Mouse (Mus musculus): ENCODE results near the gene Slc38a6.

The Slc38a6 gene

DNA sequence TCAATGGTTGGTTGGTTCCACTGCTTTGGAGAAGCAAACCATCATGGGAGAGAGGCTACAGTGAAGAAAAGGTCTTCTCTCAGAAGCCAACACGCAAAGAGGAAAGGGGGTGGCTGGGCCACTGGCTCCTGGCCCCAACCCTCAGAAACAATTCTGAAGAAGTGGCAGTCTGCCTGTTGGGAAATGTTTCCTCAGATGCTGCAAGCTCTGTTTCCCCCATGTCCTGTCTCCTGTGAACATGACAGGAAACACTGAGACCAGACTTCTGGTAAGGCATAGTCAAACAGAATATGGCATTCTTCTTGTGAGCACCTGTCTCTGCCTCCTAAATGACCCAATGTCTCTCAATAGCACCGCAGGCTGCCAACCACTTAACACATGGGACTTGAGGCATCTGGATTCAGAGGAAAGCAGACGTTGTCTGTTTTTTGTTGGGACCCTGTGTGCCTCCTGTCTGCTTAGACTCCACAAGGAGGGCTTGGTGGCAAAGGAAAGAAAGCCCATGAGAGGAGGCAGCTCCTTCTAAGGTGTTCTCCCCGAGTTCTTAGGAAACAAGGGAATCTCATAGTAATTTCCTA is 83.9 kb downstream of the Slc38a6 start:
- CTCF ChIA-PET, result interaction anchor here in 2 of 4 experiments (0.5 to 0.6 kb wide), 2 partner anchors 214 to 684 kb away, joined by 4 to 5 read pairs; no protein-coding TSS in a partner anchor
- POLR2A ChIA-PET, result no interaction called here

DNA sequence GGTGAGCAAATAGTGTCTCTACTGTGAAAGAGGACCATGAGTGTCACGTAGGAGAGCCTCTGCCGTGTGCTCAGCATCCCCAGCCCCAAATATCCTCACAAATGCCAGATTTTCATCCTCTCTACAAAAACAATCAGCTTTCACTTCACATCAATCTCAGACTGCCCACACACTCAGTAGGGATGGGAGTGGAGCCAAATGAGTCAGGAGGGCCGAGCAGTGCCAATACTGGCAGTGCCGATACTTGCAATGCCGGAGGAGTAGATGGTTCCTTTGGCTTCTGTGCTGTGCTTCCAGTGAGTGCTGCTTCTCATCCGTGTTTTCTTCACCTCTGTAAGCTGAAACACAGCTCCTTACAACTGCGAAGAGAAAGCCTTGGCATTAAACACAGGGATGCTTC is 84.6 kb downstream of the Slc38a6 start:
- ChIA-PET CTCF (no interaction called here), POLR2A (no interaction called here)

DNA sequence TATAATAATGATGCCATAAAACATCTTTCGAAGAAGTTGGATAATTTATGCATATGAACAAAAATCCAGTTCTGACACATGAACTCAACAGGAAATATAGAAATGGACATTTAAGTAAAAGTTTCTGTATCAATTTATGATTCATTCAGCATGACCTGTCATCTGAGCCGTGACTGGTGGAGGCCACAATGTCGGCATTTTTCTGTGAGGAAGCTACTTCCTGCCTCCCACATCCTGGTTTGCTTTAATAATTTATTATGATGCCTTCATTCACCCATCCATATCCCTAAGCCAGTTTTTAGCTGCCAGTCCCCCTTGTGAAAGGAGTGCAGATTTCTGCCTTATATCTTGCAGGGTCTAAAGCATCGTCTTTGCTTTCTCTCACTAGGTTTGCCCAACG is 91.4 kb downstream of the Slc38a6 start:
- ChIA-PET POLR2A (no interaction called here), CTCF (no interaction called here)

DNA sequence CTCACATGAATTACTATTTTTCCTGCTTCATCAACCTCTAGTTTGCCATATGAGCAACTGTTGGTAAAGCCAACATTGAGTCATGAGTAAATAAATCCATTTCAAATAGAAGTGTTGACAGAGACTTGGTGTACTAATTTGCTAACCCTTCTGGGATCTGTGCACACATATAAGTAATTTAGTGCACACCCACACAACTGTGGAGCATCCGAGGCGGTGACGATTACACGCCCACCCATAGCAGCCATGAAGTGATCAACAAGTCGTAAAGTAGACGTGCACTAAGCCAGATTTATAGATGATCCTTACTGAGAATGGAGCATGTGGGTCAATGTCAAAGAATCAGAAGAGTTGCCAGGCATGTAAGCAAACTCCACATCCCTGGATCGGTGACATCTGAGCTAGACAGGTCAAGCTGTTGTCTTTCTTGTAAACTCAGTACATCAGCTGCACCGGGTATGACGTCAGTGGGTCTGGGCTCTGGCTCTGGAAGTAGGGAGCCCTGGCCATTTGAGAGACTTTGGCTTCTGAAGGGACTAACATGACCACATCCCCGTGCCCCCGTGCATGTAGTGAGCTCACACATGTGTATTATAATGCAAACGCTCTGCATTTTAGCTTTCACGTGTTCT is 92.3 kb downstream of the Slc38a6 start:
- CTCF ChIA-PET, result interaction anchor here in 2 of 4 experiments (0.6 to 0.8 kb wide), 2 partner anchors 175 to 442 kb away, joined by 3 to 8 read pairs; no protein-coding TSS in a partner anchor
- POLR2A ChIA-PET, result no interaction called here

DNA sequence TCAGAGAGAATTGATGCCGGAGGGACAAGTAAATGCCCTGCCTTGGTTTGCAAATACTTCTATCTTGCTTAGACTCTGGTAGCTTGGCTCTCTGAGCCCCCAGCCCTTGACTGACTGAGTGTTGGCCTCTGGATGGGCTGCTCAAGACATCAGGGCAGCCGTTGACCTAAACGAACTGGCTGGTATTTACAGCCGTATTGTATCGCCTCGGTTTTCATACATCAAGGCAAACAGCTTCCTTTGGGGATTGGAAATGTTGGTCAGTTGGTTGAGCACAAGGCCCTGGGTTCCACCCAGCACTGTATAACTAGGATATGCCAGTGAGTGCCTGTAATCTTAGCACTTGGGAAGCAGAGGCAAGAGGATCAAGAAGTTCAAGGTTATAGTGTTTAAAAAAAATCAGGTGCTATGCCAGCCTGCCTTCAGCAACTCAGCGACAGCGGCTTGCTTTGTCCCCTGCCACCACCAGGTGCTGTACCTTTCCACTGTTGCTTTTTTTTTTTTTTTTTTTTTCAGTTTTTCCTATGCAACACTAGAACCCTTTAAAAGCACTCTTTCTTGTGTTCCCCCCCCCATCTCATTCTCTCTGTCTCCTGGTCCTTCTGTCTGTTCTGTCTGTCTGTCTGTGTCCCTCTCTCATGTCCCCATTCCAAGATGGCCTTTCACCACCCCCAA is 94.2 kb downstream of the Slc38a6 start:
- CTCF ChIA-PET, result interaction anchor here in 2 of 4 experiments (0.5 to 1.2 kb wide), 4 partner anchors 14 to 408 kb away, joined by 3 to 5 read pairs (median 4); no protein-coding TSS in a partner anchor
- POLR2A ChIA-PET, result interaction anchor here in 2 of 4 experiments (0.6 to 1.1 kb wide), 2 partner anchors 12 to 157 kb away, joined by 3 to 4 read pairs; no protein-coding TSS in a partner anchor

DNA sequence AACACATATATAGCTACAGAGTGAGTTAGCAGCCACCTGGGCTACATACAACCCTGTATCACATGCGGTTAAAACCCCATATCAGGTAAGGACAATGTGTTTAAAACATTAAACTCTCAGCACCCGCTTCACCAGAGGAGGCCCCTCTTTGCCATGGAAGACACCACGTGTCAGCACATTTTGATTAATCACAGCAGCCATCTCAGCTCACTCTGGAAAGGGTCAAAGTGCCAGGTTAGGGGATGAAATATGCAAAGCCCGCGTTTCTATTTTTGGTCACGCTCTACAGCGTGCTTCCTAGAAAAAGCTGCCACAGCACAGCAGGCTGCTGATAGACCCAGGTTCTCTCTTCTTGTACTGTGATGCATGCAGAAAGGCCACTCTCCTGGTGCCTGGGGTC is 94.9 kb downstream of the Slc38a6 start:
- ChIA-PET POLR2A (interaction anchor here in 1 of 4 experiments (1.1 kb wide), 1 partner anchor 11 kb away, joined by 3 read pairs; no protein-coding TSS in a partner anchor), CTCF (interaction anchor here in 3 of 4 experiments (0.5 to 1.2 kb wide), 5 partner anchors 17 to 476 kb away, joined by 3 to 7 read pairs (median 3); no protein-coding TSS in a partner anchor)

DNA sequence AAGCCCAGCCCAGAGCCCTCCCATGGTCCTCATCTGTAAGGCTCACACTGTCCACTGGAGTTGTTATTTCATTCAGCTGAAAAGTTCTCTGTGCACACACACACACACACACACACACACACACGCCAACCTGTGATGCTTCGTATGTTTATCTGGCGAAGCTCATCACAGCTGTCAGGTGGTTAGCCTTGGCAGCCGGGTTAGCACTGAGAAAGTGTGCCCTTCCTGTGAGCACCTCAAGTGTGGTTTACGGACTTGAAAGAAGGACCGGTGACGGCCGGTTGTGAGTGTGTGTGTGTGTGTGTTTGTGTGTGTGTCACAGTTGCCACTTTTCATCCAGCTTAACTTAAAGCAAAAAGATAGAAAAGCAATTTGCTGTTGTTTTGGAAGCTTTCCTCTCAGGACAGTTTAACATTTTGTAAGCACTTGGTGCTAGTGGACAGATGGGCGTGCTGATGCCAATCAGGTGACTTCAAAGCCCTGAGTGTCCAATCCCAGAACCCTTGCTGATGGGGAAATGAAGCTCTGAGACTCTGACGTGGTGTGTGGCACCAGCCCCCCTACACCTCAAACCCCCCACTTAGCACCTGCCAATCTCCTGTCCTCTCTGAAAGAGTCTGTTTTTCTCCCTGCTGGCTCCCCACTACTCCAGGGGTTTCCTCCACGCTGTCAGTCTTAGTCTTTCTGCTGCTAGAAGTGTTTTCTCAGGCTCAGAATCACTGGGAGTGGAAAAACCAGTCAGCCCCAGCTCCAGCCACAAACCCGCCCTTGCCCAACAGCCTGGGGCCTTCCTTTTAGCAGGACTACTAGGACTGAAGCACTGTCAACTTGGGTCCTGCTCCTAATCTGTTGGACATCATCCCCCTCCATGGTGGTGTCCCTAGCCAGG is 96.0 kb downstream of the Slc38a6 start:
- ChIA-PET CTCF (interaction anchor here in 1 of 4 experiments (0.5 kb wide), 1 partner anchor 178 kb away, joined by 3 read pairs; no protein-coding TSS in a partner anchor), POLR2A (interaction anchor here in 1 of 4 experiments (1.1 kb wide), 1 partner anchor 72 kb away, joined by 3 read pairs; no protein-coding TSS in a partner anchor)

DNA sequence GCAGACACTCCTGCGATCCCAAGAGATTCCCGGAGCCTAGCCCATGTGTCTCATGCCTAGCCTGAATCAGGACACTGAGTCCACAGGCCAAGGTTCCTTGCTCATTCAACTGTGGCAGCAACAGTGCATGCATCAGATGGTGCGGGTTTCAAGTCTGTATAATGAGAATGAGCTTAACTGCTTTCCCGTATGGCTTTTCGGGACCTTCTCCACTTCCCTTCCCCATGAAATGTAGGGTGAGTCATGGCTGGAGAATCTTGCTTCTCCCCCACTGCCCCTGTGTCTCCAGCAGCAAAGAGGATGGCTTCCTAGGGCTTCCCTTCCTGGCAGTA is 96.6 kb downstream of the Slc38a6 start:
- ChIA-PET POLR2A (interaction anchor here in 1 of 4 experiments (1.1 kb wide), 1 partner anchor 72 kb away, joined by 3 read pairs; no protein-coding TSS in a partner anchor), CTCF (interaction anchor here in 1 of 4 experiments (0.5 kb wide), 1 partner anchor 178 kb away, joined by 3 read pairs; no protein-coding TSS in a partner anchor)

DNA sequence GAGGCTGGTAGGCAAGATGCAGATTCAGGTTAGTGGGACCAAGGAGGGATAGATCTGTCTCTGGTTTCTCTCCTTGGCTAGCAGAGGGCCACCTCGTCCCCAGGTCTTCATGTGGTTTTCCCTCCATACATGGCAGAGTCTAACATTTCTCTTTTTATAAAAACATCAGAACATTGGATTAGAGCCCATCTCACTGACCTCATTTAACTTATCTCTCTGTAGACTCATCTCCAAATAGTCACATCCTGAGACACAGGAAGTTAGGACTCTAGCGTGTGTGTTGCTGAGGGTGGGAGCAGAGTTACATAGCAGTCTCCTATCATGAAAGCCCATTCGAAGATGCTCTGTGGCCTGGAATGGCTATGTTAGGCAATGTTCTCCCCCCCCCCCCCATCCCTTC is 97.3 kb downstream of the Slc38a6 start:
- CTCF ChIA-PET, result interaction anchor here in 2 of 4 experiments (0.7 kb wide), 2 partner anchors 9 to 61 kb away, joined by 3 to 5 read pairs; no protein-coding TSS in a partner anchor
- POLR2A ChIA-PET, result interaction anchor here in 1 of 4 experiments (0.6 kb wide), 1 partner anchor 563 kb away, joined by 5 read pairs; no protein-coding TSS in a partner anchor

DNA sequence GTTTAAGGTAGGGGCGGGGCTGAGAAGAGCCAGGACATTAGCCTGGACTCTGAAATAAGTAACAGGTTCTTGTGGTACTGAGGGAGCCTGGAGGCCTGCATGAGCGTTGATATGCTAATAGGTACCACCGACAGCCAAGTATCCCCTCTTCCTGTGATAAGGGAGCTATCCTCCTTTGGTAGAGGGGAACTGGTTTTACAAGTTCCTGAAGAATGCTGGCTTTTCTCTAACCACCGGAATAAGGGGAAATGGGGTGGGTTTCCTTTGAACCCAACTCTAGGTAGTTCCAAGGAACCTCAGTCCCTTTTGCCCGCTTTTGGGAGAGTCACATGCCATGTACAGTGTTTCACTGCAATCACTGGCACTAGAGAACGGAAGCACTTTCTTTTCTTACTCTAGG is 98.2 kb downstream of the Slc38a6 start:
- CTCF ChIA-PET, result no interaction called here

DNA sequence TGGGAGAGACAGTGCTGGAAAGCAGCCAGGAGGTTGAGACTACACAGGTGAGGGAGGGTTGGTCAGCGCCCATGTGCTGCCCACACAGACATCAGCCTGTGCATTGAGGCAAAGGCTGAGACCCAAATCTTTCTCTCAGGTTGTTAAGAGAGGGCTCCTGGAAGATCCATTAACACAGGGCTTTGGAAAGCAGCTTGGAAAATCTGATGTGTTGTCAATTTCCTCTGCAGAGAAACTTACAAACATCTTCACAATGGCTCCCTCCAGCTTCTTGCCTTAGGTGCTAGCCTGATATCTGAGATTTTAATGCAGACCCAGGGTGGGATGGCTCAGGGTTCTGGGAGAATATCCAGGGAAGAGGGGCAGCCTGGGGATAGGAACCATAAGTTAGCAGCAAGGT is 105.9 kb downstream of the Slc38a6 start:
- ChIA-PET POLR2A (interaction anchor here in 1 of 4 experiments (0.6 kb wide), 1 partner anchor 12 kb away, joined by 3 read pairs; no protein-coding TSS in a partner anchor), CTCF (interaction anchor here in 2 of 4 experiments (0.6 kb wide), 2 partner anchors 31 to 36 kb away, joined by 3 read pairs; no protein-coding TSS in a partner anchor)

More for the DNA sequence above, 98.2 kb downstream of the Slc38a6 start:
- POLR2A ChIA-PET, result interaction anchor here in 2 of 4 experiments (0.6 to 0.8 kb wide), 4 partner anchors 51 to 564 kb away, joined by 3 to 6 read pairs (median 5); no protein-coding TSS in a partner anchor

DNA sequence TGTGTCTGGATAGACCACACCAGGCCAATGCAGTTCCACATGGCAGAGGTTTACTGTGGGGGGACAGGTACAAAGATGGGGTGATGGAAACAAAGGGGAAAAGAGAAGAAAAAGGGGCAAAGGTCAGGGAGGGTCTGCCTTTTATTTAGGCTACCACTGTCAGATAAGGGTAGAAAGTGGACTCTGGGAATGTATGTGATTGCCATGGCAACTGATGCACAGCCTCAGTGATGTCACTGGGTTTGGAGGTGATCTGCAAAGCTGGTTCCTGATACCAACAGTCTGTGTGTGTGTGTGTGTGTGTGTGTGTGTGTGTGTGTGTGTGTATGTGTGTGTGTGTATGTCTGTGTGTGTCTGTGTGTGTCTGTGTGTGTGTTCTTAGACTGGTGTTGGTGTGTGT is 106.4 kb downstream of the Slc38a6 start:
- ChIA-PET POLR2A (no interaction called here), CTCF (no interaction called here)

DNA sequence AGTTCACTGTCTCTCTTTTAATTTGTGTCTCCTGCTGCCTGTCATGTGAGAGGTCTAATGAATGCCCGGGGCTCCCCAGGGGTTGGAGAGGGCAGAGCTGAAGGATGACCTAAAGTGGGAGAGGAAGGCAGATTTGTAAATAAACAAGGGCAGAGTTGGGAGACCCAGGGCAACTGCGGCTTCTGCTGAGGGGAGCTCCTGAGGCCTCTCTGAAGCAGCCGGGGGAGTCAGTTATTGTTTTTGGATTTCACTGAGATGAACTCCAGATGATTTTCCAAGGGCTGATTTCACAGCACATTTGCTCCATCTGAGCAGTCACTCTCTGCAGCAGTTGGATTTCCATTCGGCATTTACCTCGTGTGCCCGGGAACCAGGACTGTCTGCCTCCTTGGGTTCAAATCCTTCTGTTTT is 107.3 kb downstream of the Slc38a6 start:
- POLR2A ChIA-PET, result interaction anchor here in 1 of 4 experiments (0.6 kb wide), 1 partner anchor 88 kb away, joined by 3 read pairs; no protein-coding TSS in a partner anchor
- CTCF ChIA-PET, result interaction anchor here in 1 of 4 experiments (0.6 kb wide), 1 partner anchor 124 kb away, joined by 3 read pairs; no protein-coding TSS in a partner anchor

DNA sequence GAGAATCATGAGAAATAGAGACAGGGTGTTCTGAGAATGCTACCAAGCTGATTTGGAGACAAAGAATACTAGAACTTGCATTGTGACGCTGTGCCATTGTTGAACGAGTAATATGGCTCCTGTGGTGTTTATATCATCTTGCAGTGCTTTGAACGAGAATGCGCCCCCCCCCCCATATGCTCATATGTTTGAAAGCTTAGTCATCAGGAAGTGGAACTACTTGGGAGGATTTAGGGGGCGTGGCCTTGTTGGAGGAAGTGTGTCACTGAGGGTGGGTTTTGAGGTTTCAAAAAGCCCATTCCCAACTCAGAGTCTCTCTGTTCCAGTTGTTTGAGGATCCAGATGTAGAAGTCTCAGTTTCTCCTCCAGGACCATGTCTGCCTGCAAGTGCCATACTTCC is 108.0 kb downstream of the Slc38a6 start:
- CTCF ChIA-PET, result interaction anchor here in 1 of 4 experiments (0.6 kb wide), 1 partner anchor 11 kb away, joined by 5 read pairs; no protein-coding TSS in a partner anchor
- POLR2A ChIA-PET, result interaction anchor here in 1 of 4 experiments (0.6 kb wide), 2 partner anchors 58 to 89 kb away, joined by 3 to 4 read pairs; no protein-coding TSS in a partner anchor

DNA sequence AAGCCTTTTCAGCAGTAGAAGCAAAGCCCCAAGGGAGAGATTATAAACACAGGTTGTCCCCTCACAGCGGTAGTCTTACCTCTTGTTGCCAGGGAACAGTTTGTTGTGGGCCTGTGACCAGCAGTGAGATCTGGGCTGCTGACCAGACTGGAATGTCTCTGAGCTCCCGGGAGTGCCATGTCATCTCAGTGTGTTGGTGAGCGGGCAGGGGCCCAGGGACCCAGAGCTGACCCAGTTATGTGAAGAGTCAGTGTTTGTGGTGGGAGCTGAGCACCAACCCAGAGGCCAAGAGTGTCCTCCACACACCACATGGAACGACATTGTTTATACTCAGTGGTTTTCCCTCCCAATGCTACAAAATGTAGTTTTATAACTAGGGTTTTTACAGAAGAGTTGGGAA is 112.8 kb downstream of the Slc38a6 start:
- ChIA-PET CTCF (no interaction called here), POLR2A (no interaction called here)

DNA sequence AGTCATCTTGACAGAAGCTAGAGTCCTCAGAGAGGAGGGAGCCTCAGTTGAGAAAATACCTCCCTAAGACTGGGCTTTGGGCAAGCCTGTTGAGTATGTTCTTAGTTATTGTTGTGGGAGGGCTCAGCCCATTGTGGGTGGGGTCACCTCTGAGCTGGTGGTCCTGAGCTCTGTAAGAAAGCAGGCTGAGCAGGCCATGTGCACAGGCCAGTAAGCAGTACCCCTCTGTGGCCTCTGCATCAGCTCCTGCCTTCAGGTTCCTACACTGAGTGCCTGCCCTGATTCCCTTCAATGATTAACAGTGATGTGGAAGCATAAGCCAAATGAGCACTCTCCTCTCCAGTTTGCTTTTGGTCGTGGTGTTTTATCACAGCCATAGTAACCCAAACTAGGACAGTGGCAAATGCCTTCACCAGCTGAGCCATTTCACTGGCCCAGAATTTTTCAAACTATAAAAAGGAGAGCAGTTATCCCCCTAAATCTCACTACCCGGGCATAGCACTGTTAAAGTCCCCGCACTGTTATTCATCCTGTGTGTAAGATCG is 114.0 kb downstream of the Slc38a6 start:
- POLR2A ChIA-PET, result no interaction called here
- CTCF ChIA-PET, result interaction anchor here in 1 of 4 experiments (0.6 kb wide), 1 partner anchor 373 kb away, joined by 3 read pairs; no protein-coding TSS in a partner anchor

DNA sequence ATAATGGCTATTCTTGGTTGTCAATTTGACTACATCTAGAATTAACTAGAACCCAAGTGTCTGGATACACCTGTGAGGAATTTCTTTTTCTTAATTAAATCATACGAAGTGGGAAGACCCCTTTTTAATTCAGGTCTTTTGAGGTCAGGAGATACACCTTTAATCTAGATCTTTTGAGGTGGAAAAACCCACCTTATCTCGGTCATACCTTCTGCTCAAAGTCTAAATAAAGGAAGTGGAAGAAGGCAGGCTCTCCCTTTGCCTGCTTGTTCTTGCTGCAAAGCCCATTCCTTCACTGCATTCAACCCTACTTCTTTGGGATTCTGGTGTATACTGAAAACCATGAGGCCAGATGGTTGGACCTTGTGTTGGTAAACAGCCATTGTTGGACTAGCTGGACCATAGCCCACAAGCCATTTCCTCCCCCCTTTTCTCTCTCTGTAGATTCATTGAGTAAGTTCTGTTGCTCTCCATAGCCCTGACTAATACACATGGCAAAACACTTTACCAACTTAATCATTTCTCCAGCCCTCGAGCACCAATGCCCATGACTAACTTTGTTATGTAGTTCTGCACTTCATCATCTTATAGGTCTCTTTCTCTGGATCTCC is 115.0 kb downstream of the Slc38a6 start:
- ChIA-PET POLR2A (no interaction called here), CTCF (no interaction called here)
